Mouse (Mus musculus): ENCODE measurements around the gene Parp16. TPM values are rescaled to one million over a fixed set of nuclear protein-coding genes. Genes with fewer than 3 reads are reported as not detected.
"Not testable (repeated sequence)": the region's sequence is repeated elsewhere in the genome, so short reads cannot be mapped to it uniquely, and the experiment has no call there.

Gene Parp16
- polyA plus RNA-seq, 1 experiment from 2014 or later, result 7.4 TPM

GRCm38 (mm10) chr9:65205049-65205815 is 10.1 kb downstream of the Parp16 start:
- H3K4me1 ChIP-seq (ENCODE audit: insufficient read depth, low read length), result no peaks in the 10 kb centered on the region
- WGBS, result 35% methylated on average over 11 of the region's 11 CpGs
- no peaks in the 10 kb centered on the region for H3K27me3 ChIP-seq (ENCODE audit: insufficient read depth, low read length)
- H3K4me2 ChIP-seq (replicated peaks; ENCODE audit: low read depth, low read length), result no peak overlapping the region
- H3K9me3 ChIP-seq (ENCODE audit: low read length), result peaks cover 4% of the 10 kb centered on the region; the same call in 1 of the 2 replicates
- no peaks in the 10 kb centered on the region for H3K36me3 ChIP-seq (ENCODE audit: insufficient read depth, low read length)
- no peak for ATAC-seq (ENCODE audit: low FRiP score, low TSS enrichment)
- no peak overlapping the region for H3K27ac ChIP-seq (ENCODE audit: low read length)
- H3K4me3 ChIP-seq (ENCODE audit: low read length), result no peak overlapping the region
- no peak overlapping the region for H3K9ac ChIP-seq (replicated peaks; ENCODE audit: low read length)

GRCm38 (mm10) chr9:65207041-65207815 is 12.1 kb downstream of the Parp16 start:
- not testable (repeated sequence) for H3K9me3 ChIP-seq (ENCODE audit: low read length); H3K4me1 ChIP-seq (ENCODE audit: insufficient read depth, low read length); H3K27ac ChIP-seq (ENCODE audit: low read length); H3K9ac ChIP-seq (replicated peaks; ENCODE audit: low read length); H3K4me2 ChIP-seq (replicated peaks; ENCODE audit: low read depth, low read length); H3K4me3 ChIP-seq (ENCODE audit: low read length); ATAC-seq (ENCODE audit: low FRiP score, low TSS enrichment); H3K27me3 ChIP-seq (ENCODE audit: insufficient read depth, low read length); H3K36me3 ChIP-seq (ENCODE audit: insufficient read depth, low read length)
- 88% methylated on average over 9 of the region's 9 CpGs for WGBS

GRCm38 (mm10) chr9:65208293-65209179 is 13.4 kb downstream of the Parp16 start:
- no peak for ATAC-seq (ENCODE audit: low FRiP score, low TSS enrichment)
- Histone ChIP-seq H3K4me2 (replicated peaks; ENCODE audit: low read depth, low read length) (no peak overlapping the region), H3K9ac (replicated peaks; ENCODE audit: low read length) (no peak overlapping the region), H3K27me3 (ENCODE audit: insufficient read depth, low read length) (no peaks in the 10 kb centered on the region), H3K4me3 (ENCODE audit: low read length) (no peak overlapping the region), H3K36me3 (ENCODE audit: insufficient read depth, low read length) (no peaks in the 10 kb centered on the region), H3K27ac (ENCODE audit: low read length) (no peak overlapping the region), H3K4me1 (ENCODE audit: insufficient read depth, low read length) (0 out of 2 replicates have a peak, but pooled peaks cover 4% of the 10 kb centered on the region), H3K9me3 (ENCODE audit: low read length) (peaks cover 4% of the 10 kb centered on the region; the same call in 1 of the 2 replicates)
- 87% methylated on average over 32 of the region's 32 CpGs for WGBS

GRCm38 (mm10) chr9:65211598-65211997 is 16.4 kb downstream of the Parp16 start:
- Histone ChIP-seq H3K9ac (replicated peaks; ENCODE audit: low read length) (no peak overlapping the region), H3K9me3 (ENCODE audit: low read length) (peaks cover 4% of the 10 kb centered on the region; the same call in 1 of the 2 replicates), H3K4me1 (ENCODE audit: insufficient read depth, low read length) (peaks cover 20% of the 10 kb centered on the region), H3K4me3 (ENCODE audit: low read length) (no peak overlapping the region), H3K4me2 (replicated peaks; ENCODE audit: low read depth, low read length) (no peak overlapping the region), H3K36me3 (ENCODE audit: insufficient read depth, low read length) (no peaks in the 10 kb centered on the region), H3K27ac (ENCODE audit: low read length) (no peak overlapping the region), H3K27me3 (ENCODE audit: insufficient read depth, low read length) (no peaks in the 10 kb centered on the region)
- 14% methylated on average over 1 of the region's 1 CpGs for WGBS
- no peak for ATAC-seq (ENCODE audit: low FRiP score, low TSS enrichment)

- Histone ChIP-seq H3K36me3 (ENCODE audit: insufficient read depth, low read length) (no peaks in the 10 kb centered on the region), H3K9me3 (ENCODE audit: low read length) (no peaks in the 10 kb centered on the region), H3K4me2 (replicated peaks; ENCODE audit: low read depth, low read length) (peak overlapping the region; percentile 92), H3K4me3 (ENCODE audit: low read length) (peak overlapping the region; percentile 66), H3K4me1 (ENCODE audit: insufficient read depth, low read length) (peaks cover 34% of the 10 kb centered on the region), H3K27ac (ENCODE audit: low read length) (peak overlapping the region; percentile 95), H3K9ac (replicated peaks; ENCODE audit: low read length) (peak overlapping the region; percentile 79), H3K27me3 (ENCODE audit: insufficient read depth, low read length) (no peaks in the 10 kb centered on the region)
- WGBS, result 14% methylated on average over 10 of the region's 10 CpGs
- no peak for ATAC-seq (ENCODE audit: low FRiP score, low TSS enrichment)
Observed at GRCm38 (mm10) chr9:65214425-65214777, 19.2 kb downstream of the Parp16 start.

GRCm38 (mm10) chr9:65214778-65215493 is 19.8 kb downstream of the Parp16 start:
- no peaks in the 10 kb centered on the region for H3K36me3 ChIP-seq (ENCODE audit: insufficient read depth, low read length)
- H3K27ac ChIP-seq (ENCODE audit: low read length), result peak overlapping the region; percentile 95
- H3K9me3 ChIP-seq (ENCODE audit: low read length), result no peaks in the 10 kb centered on the region
- H3K4me3 ChIP-seq (ENCODE audit: low read length), result peak overlapping the region; percentile 66
- under 1% methylated on average over 45 of the region's 59 CpGs for WGBS
- H3K4me1 ChIP-seq (ENCODE audit: insufficient read depth, low read length), result peaks cover 34% of the 10 kb centered on the region
- ATAC-seq (ENCODE audit: low FRiP score, low TSS enrichment), result peak; percentile 96
- peak overlapping the region; percentile 92 for H3K4me2 ChIP-seq (replicated peaks; ENCODE audit: low read depth, low read length)
- no peaks in the 10 kb centered on the region for H3K27me3 ChIP-seq (ENCODE audit: insufficient read depth, low read length)
- peak overlapping the region; percentile 79 for H3K9ac ChIP-seq (replicated peaks; ENCODE audit: low read length)

- Histone ChIP-seq H3K9me3 (ENCODE audit: low read length) (no peaks in the 10 kb centered on the region), H3K27ac (ENCODE audit: low read length) (peak overlapping the region; percentile 95), H3K36me3 (ENCODE audit: insufficient read depth, low read length) (no peaks in the 10 kb centered on the region), H3K4me1 (ENCODE audit: insufficient read depth, low read length) (peaks cover 34% of the 10 kb centered on the region), H3K4me2 (replicated peaks; ENCODE audit: low read depth, low read length) (peak overlapping the region; percentile 92), H3K4me3 (ENCODE audit: low read length) (peak overlapping the region; percentile 66), H3K9ac (replicated peaks; ENCODE audit: low read length) (peak overlapping the region; percentile 79), H3K27me3 (ENCODE audit: insufficient read depth, low read length) (no peaks in the 10 kb centered on the region)
- peak; percentile 65 for ATAC-seq (ENCODE audit: low FRiP score, low TSS enrichment)
- WGBS, result 4% methylated on average over 31 of the region's 31 CpGs
Observed at GRCm38 (mm10) chr9:65215494-65216126, 20.5 kb downstream of the Parp16 start.

GRCm38 (mm10) chr9:65216972-65217371 is 21.8 kb downstream of the Parp16 start:
- H3K36me3 ChIP-seq (ENCODE audit: insufficient read depth, low read length), result no peaks in the 10 kb centered on the region
- peak overlapping the region; percentile 36; the same call in 1 of the 2 replicates for H3K27ac ChIP-seq (ENCODE audit: low read length)
- H3K4me2 ChIP-seq (replicated peaks; ENCODE audit: low read depth, low read length), result peak overlapping the region; percentile 28; the same call in 1 of the 2 replicates
- H3K4me3 ChIP-seq (ENCODE audit: low read length), result no peak overlapping the region
- no peak overlapping the region for H3K9ac ChIP-seq (replicated peaks; ENCODE audit: low read length)
- no peaks in the 10 kb centered on the region for H3K27me3 ChIP-seq (ENCODE audit: insufficient read depth, low read length)
- WGBS, result 36% methylated on average over 8 of the region's 8 CpGs
- ATAC-seq (ENCODE audit: low FRiP score, low TSS enrichment), result no peak
- H3K9me3 ChIP-seq (ENCODE audit: low read length), result no peaks in the 10 kb centered on the region
- H3K4me1 ChIP-seq (ENCODE audit: insufficient read depth, low read length), result peaks cover 30% of the 10 kb centered on the region
